Mouse (Mus musculus) kidney, adult 2 months (tissue): ENCODE results near the gene Zfp975. TPM values are rescaled to one million over a fixed set of nuclear protein-coding genes. Genes with fewer than 3 reads are reported as not detected.
"Not testable (repeated sequence)": the region's sequence is repeated elsewhere in the genome, so short reads cannot be mapped to it uniquely, and the experiment has no call there.

ENCODE experiments used
- DNase-seq: peaks from one replicate; pipeline ENCODE4 v3.0.0; 2021
- H3K27ac ChIP-seq: fragments of 200-500 bp; 2 replicates; pipeline ENCODE4 v1.5.1; 2012; ENCODE audit warnings: low read depth, low read length, control low read depth, inconsistent platforms; ENCODE audit not compliant: insufficient read depth
- H3K27me3 ChIP-seq: fragments of 200-500 bp; replicated peaks from 2 replicates; pipeline ENCODE4 v1.6.1; 2012; ENCODE audit warnings: mild to moderate bottlenecking, moderate library complexity, low read length, inconsistent platforms; ENCODE audit not compliant: control insufficient read depth, insufficient read depth
- H3K36me3 ChIP-seq: fragments of 200-500 bp; 2 replicates; pipeline ENCODE4 v1.6.1; 2012; ENCODE audit warnings: mild to moderate bottlenecking, moderate library complexity, low read length, inconsistent platforms; ENCODE audit not compliant: control insufficient read depth, insufficient read depth
- H3K4me1 ChIP-seq: fragments of 200-500 bp; 2 replicates; pipeline ENCODE4 v1.6.1; 2011; ENCODE audit warnings: low read length; ENCODE audit not compliant: control insufficient read depth, insufficient read depth
- H3K4me3 ChIP-seq: fragments of 200-500 bp; 2 replicates; pipeline ENCODE4 v1.5.1; 2011; ENCODE audit warnings: mild to moderate bottlenecking, low read depth, low read length, control low read depth; ENCODE audit not compliant: insufficient read depth
- polyA plus RNA-seq: library from polyadenylated mRNA; depleted of rRNA; stranded (reverse); fragments of >200 nt; gene quantifications from 2 replicates; pipeline ENCODE4 v1.2.3, GENCODE M21; 2012; rRNA removed

Gene Zfp975
- polyA plus RNA-seq, 1 experiment = 0.59 TPM

DNA sequence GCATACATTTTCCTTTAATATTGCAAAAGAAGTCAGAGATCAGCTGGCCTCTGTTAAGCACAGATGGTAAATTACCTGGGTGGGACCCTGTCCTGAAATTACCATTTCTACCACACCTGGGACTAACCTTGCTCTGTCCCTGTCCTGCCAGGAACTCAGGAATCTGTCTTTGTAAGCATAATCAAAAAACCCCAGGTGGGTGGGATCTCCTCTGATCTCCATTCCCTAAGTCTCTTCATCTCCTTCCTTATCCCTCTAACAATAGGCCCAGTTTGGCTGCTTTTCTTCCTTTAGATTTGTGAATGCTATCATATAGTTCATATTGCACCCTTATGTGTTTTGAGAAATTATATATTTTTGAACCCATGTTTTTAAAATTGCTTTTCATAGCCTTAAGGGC lies 61.5 kb downstream of the Zfp975 start:
- DNase-seq, H3K4me1 ChIP-seq, H3K4me3 ChIP-seq, H3K27me3 ChIP-seq, H3K27ac ChIP-seq, H3K36me3 ChIP-seq: not testable (repeated sequence)

Other genes with a start within 250 kb of the Zfp975 start
- not detected in 2 replicates for gene 4933421I07Rik, start 244.6 kb downstream of the Zfp975 start, polyA plus RNA-seq
- 3.3 and 5.0 TPM in 2 replicates for gene Zfp141, start 187.0 kb downstream of the Zfp975 start, polyA plus RNA-seq
- not detected in 2 replicates for gene Gm21028, start 114.2 kb downstream of the Zfp975 start, polyA plus RNA-seq
- gene Zfp977, start 100.2 kb downstream of the Zfp975 start, polyA plus RNA-seq = 0.19 TPM in 1 of 2 replicates, not detected in the other
- 0.31 and 0.47 TPM in 2 replicates for gene Zfp976, start 50.2 kb downstream of the Zfp975 start, polyA plus RNA-seq
- not detected in 2 replicates for gene Gm17067, start 34.3 kb upstream of the Zfp975 start, polyA plus RNA-seq
- not detected in 2 replicates for gene Vmn2r62, start 100.8 kb upstream of the Zfp975 start, polyA plus RNA-seq
- not detected in 2 replicates for gene Gm2381, start 174.5 kb upstream of the Zfp975 start, polyA plus RNA-seq
- gene Vmn2r63, start 241.1 kb upstream of the Zfp975 start, polyA plus RNA-seq = not detected in 2 replicates